Mouse (Mus musculus) testis, postnatal 14 days (tissue): ENCODE measurements at regions not wholly inside any gene's neighbourhood (a gene's known extent, or its start where the extent isn't known, plus 50 kb on each side); places are given as distances from the start of the nearest gene placed in this dataset.

Source experiments
- DNase-seq: peaks from one replicate; pipeline ENCODE4 v3.0.0; 2021; ENCODE audit warnings: low spot score

GRCm38 (mm10) chr9:122437464-122437863 is 86.1 kb downstream of the Abhd5 start:
- no peak for DNase-seq

- DNase-seq: no peak
These were observed 95.1 kb downstream of the Abhd5 start for GRCm38 (mm10) chr9:122446387-122447105.

GRCm38 (mm10) chr9:122447568-122447967 is 96.2 kb downstream of the Abhd5 start:
- DNase-seq: no peak

- no peak for DNase-seq
These were observed 96.9 kb downstream of the Abhd5 start for GRCm38 (mm10) chr9:122448342-122448741.

- DNase-seq: no peak
These were observed 99.1 kb downstream of the Abhd5 start for GRCm38 (mm10) chr9:122450524-122450923.

- DNase-seq: no peak
These were observed 103.9 kb downstream of the Abhd5 start for GRCm38 (mm10) chr9:122455301-122455700.

GRCm38 (mm10) chr9:122455779-122456178 is 104.4 kb downstream of the Abhd5 start:
- no peak for DNase-seq

GRCm38 (mm10) chr9:122459491-122459890 is 108.1 kb downstream of the Abhd5 start:
- DNase-seq: no peak

- DNase-seq: no peak
These were observed 120.1 kb downstream of the Abhd5 start for GRCm38 (mm10) chr9:122471539-122471938.

GRCm38 (mm10) chr9:122476356-122476755 is 124.9 kb downstream of the Abhd5 start:
- DNase-seq: peak; percentile 20

- DNase-seq: no peak
These were observed 135.6 kb downstream of the Abhd5 start for GRCm38 (mm10) chr9:122487001-122487400.

- DNase-seq: no peak
These were observed 143.3 kb downstream of the Abhd5 start for GRCm38 (mm10) chr9:122494691-122495090.

GRCm38 (mm10) chr9:122496482-122496985 is 145.1 kb downstream of the Abhd5 start:
- peak; percentile 30 for DNase-seq

- DNase-seq: no peak
These were observed 150.5 kb downstream of the Abhd5 start for GRCm38 (mm10) chr9:122501864-122502341.

- no peak for DNase-seq
These were observed 170.2 kb downstream of the Abhd5 start for GRCm38 (mm10) chr9:122521569-122521968.

- DNase-seq: no peak
These were observed 174.2 kb downstream of the Abhd5 start for GRCm38 (mm10) chr9:122525621-122526055.

GRCm38 (mm10) chr9:122528267-122528666 is 176.9 kb downstream of the Abhd5 start:
- no peak for DNase-seq

- no peak for DNase-seq
These were observed 178.3 kb downstream of the Abhd5 start for GRCm38 (mm10) chr9:122529721-122530120.

- DNase-seq: no peak
These were observed 180.4 kb downstream of the Abhd5 start for GRCm38 (mm10) chr9:122531806-122532205.

GRCm38 (mm10) chr9:122534121-122534814 is 182.9 kb downstream of the Abhd5 start:
- no peak for DNase-seq

- DNase-seq: no peak
These were observed 183.6 kb downstream of the Abhd5 start for GRCm38 (mm10) chr9:122534965-122535364.

GRCm38 (mm10) chr9:122540091-122540490 is 188.7 kb downstream of the Abhd5 start:
- no peak for DNase-seq

- peak; percentile 2 for DNase-seq
These were observed 191.1 kb upstream of the Topaz1 start for GRCm38 (mm10) chr9:122556051-122556450.
